Mouse (Mus musculus): ENCODE measurements at regions not wholly inside any gene's neighbourhood (a gene's known extent, or its start where the extent isn't known, plus 50 kb on each side); places are given as distances from the start of the nearest gene placed in this dataset.

- no peaks in the 10 kb centered on the region for H3K36me3 ChIP-seq (ENCODE audit: control insufficient read depth, insufficient read depth, low read length, poor library complexity, severe bottlenecking)
- no peaks in the 10 kb centered on the region for H3K27me3 ChIP-seq (ENCODE audit: control insufficient read depth, insufficient read depth, low read length, poor library complexity, severe bottlenecking)
- H3K27ac ChIP-seq (ENCODE audit: insufficient read depth, low read length), result no peak overlapping the region
- no peaks in the 10 kb centered on the region for H3K4me1 ChIP-seq (ENCODE audit: control insufficient read depth, insufficient read depth, low read length)
- no peak for TF ChIP-seq POLR2A (IDR thresholded peaks at IDR 0.05; ENCODE audit: insufficient read depth, low read length)
- TF ChIP-seq EP300 (IDR thresholded peaks at IDR 0.05; ENCODE audit: insufficient read depth, low read depth, low read length), result no peak
- TF ChIP-seq CTCF (IDR thresholded peaks at IDR 0.05; ENCODE audit: low read depth, low read length), result no peak
- no peaks in the 10 kb centered on the region for H3K9me3 ChIP-seq (replicated peaks; ENCODE audit: control insufficient read depth, insufficient read depth, low read length, poor library complexity, severe bottlenecking)
- H3K4me3 ChIP-seq (ENCODE audit: low read depth, low read length), result no peak overlapping the region
- H3K9ac ChIP-seq (ENCODE audit: low read depth, poor library complexity, severe bottlenecking), result no peak overlapping the region
Observed at GRCm38 (mm10) chr16:76160879-76161278, 138.8 kb upstream of the Samsn1 start.

- no peaks in the 10 kb centered on the region for H3K36me3 ChIP-seq (ENCODE audit: control insufficient read depth, insufficient read depth, low read length, poor library complexity, severe bottlenecking)
- H3K4me1 ChIP-seq (ENCODE audit: control insufficient read depth, insufficient read depth, low read length), result no peaks in the 10 kb centered on the region
- no peak overlapping the region for H3K27ac ChIP-seq (ENCODE audit: insufficient read depth, low read length)
- no peak for TF ChIP-seq CTCF (IDR thresholded peaks at IDR 0.05; ENCODE audit: low read depth, low read length)
- H3K9ac ChIP-seq (ENCODE audit: low read depth, poor library complexity, severe bottlenecking), result no peak overlapping the region
- no peak overlapping the region for H3K4me3 ChIP-seq (ENCODE audit: low read depth, low read length)
- H3K27me3 ChIP-seq (ENCODE audit: control insufficient read depth, insufficient read depth, low read length, poor library complexity, severe bottlenecking), result no peaks in the 10 kb centered on the region
- H3K9me3 ChIP-seq (replicated peaks; ENCODE audit: control insufficient read depth, insufficient read depth, low read length, poor library complexity, severe bottlenecking), result no peaks in the 10 kb centered on the region
Observed at GRCm38 (mm10) chr16:76158585-76158984, 136.5 kb upstream of the Samsn1 start.

- Histone ChIP-seq H3K9ac (ENCODE audit: low read depth, poor library complexity, severe bottlenecking) (no peak overlapping the region), H3K4me3 (ENCODE audit: low read depth, low read length) (no peak overlapping the region), H3K36me3 (ENCODE audit: control insufficient read depth, insufficient read depth, low read length, poor library complexity, severe bottlenecking) (no peaks in the 10 kb centered on the region), H3K4me1 (ENCODE audit: control insufficient read depth, insufficient read depth, low read length) (no peaks in the 10 kb centered on the region), H3K27me3 (ENCODE audit: control insufficient read depth, insufficient read depth, low read length, poor library complexity, severe bottlenecking) (no peaks in the 10 kb centered on the region), H3K27ac (ENCODE audit: insufficient read depth, low read length) (no peak overlapping the region), H3K9me3 (replicated peaks; ENCODE audit: control insufficient read depth, insufficient read depth, low read length, poor library complexity, severe bottlenecking) (no peaks in the 10 kb centered on the region)
- TF ChIP-seq POLR2A (IDR thresholded peaks at IDR 0.05; ENCODE audit: insufficient read depth, low read length) (no peak), EP300 (IDR thresholded peaks at IDR 0.05; ENCODE audit: insufficient read depth, low read depth, low read length) (no peak), CTCF (IDR thresholded peaks at IDR 0.05; ENCODE audit: low read depth, low read length) (no peak)
Observed at GRCm38 (mm10) chr16:76153766-76154525, 131.9 kb upstream of the Samsn1 start.

- Histone ChIP-seq H3K9me3 (replicated peaks; ENCODE audit: control insufficient read depth, insufficient read depth, low read length, poor library complexity, severe bottlenecking) (no peaks in the 10 kb centered on the region), H3K27ac (ENCODE audit: insufficient read depth, low read length) (no peak overlapping the region), H3K4me1 (ENCODE audit: control insufficient read depth, insufficient read depth, low read length) (no peaks in the 10 kb centered on the region), H3K4me3 (ENCODE audit: low read depth, low read length) (no peak overlapping the region), H3K9ac (ENCODE audit: low read depth, poor library complexity, severe bottlenecking) (no peak overlapping the region), H3K27me3 (ENCODE audit: control insufficient read depth, insufficient read depth, low read length, poor library complexity, severe bottlenecking) (no peaks in the 10 kb centered on the region), H3K36me3 (ENCODE audit: control insufficient read depth, insufficient read depth, low read length, poor library complexity, severe bottlenecking) (no peaks in the 10 kb centered on the region)
- TF ChIP-seq CTCF (IDR thresholded peaks at IDR 0.05; ENCODE audit: low read depth, low read length) (no peak), EP300 (IDR thresholded peaks at IDR 0.05; ENCODE audit: insufficient read depth, low read depth, low read length) (no peak), POLR2A (IDR thresholded peaks at IDR 0.05; ENCODE audit: insufficient read depth, low read length) (no peak)
Observed at GRCm38 (mm10) chr16:76149581-76149980, 127.5 kb upstream of the Samsn1 start.

GRCm38 (mm10) chr16:76133892-76134291 is 111.8 kb upstream of the Samsn1 start:
- Histone ChIP-seq H3K27me3 (ENCODE audit: control insufficient read depth, insufficient read depth, low read length, poor library complexity, severe bottlenecking) (no peaks in the 10 kb centered on the region), H3K9me3 (replicated peaks; ENCODE audit: control insufficient read depth, insufficient read depth, low read length, poor library complexity, severe bottlenecking) (peaks cover 3% of the 10 kb centered on the region; the same call in 1 of the 2 replicates), H3K4me1 (ENCODE audit: control insufficient read depth, insufficient read depth, low read length) (no peaks in the 10 kb centered on the region), H3K27ac (ENCODE audit: insufficient read depth, low read length) (no peak overlapping the region), H3K9ac (ENCODE audit: low read depth, poor library complexity, severe bottlenecking) (no peak overlapping the region), H3K4me3 (ENCODE audit: low read depth, low read length) (no peak overlapping the region), H3K36me3 (ENCODE audit: control insufficient read depth, insufficient read depth, low read length, poor library complexity, severe bottlenecking) (no peaks in the 10 kb centered on the region)
- no peak for TF ChIP-seq CTCF (IDR thresholded peaks at IDR 0.05; ENCODE audit: low read depth, low read length)
- no peak for TF ChIP-seq POLR2A (IDR thresholded peaks at IDR 0.05; ENCODE audit: insufficient read depth, low read length)
- no peak for TF ChIP-seq EP300 (IDR thresholded peaks at IDR 0.05; ENCODE audit: insufficient read depth, low read depth, low read length)

- TF ChIP-seq EP300 (IDR thresholded peaks at IDR 0.05; ENCODE audit: insufficient read depth, low read depth, low read length) (no peak), POLR2A (IDR thresholded peaks at IDR 0.05; ENCODE audit: insufficient read depth, low read length) (no peak), CTCF (IDR thresholded peaks at IDR 0.05; ENCODE audit: low read depth, low read length) (no peak)
- Histone ChIP-seq H3K36me3 (ENCODE audit: control insufficient read depth, insufficient read depth, low read length, poor library complexity, severe bottlenecking) (no peaks in the 10 kb centered on the region), H3K27me3 (ENCODE audit: control insufficient read depth, insufficient read depth, low read length, poor library complexity, severe bottlenecking) (no peaks in the 10 kb centered on the region), H3K9ac (ENCODE audit: low read depth, poor library complexity, severe bottlenecking) (no peak overlapping the region), H3K9me3 (replicated peaks; ENCODE audit: control insufficient read depth, insufficient read depth, low read length, poor library complexity, severe bottlenecking) (peaks cover 3% of the 10 kb centered on the region; the same call in 1 of the 2 replicates), H3K4me3 (ENCODE audit: low read depth, low read length) (no peak overlapping the region), H3K4me1 (ENCODE audit: control insufficient read depth, insufficient read depth, low read length) (no peaks in the 10 kb centered on the region), H3K27ac (ENCODE audit: insufficient read depth, low read length) (no peak overlapping the region)
Observed at GRCm38 (mm10) chr16:76130486-76130885, 108.4 kb upstream of the Samsn1 start.

Measured in ES-Bruce4 (cell line).